Mouse (Mus musculus): ENCODE results near the gene Unc13c.

DNA sequence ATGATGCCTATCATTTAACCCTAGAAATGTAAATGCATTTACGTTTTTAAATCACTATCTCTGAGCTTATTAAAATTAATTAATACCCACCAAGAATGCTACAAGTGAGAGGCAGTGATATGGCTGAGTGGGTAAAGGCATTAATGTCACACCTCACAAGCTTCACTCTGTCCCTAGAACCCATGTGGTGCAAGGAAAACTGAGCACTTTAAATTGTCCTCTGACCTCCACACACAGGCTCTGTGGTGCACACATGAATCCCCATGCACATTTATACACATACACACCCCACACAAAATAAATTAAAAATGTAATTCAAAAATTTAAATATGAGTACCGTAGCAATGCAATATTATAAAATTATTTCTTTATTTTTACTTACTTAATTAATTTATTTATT lies 287.2 kb downstream of the Unc13c start:
- TF ChIP-seq GATA1 (IDR thresholded peaks at IDR 0.05; ENCODE audit: borderline replicate concordance, low read length), result no peak
- TF ChIP-seq FLI1 (IDR thresholded peaks at IDR 0.05; ENCODE audit: low read length), result no peak

Data from megakaryocyte, embryonic 14.5 days (primary cell).